Mouse (Mus musculus) adrenal gland, postnatal 25 days (tissue): ENCODE measurements around the gene Lrrc66. TPM values are rescaled to one million over a fixed set of nuclear protein-coding genes. Genes with fewer than 3 reads are reported as not detected.
A peak's percentile ranks its signal among the peaks of the same experiment; 100 is the strongest.

Source experiments
- DNase-seq: peaks from one replicate; pipeline ENCODE4 v3.0.0; 2021; ENCODE audit warnings: mixed read lengths
- long read RNA-seq: library from polyadenylated mRNA; stranded (forward); transcript quantifications from one replicate; pipeline ENCODE4 v2.0.0, GENCODE M21; 2021
- total RNA-seq: library from RNA; stranded (reverse); gene quantifications from 2 replicates; pipeline ENCODE4 v1.2.3, GENCODE M21; 2021

The Lrrc66 gene
- total RNA-seq = not detected in 2 replicates
- long read RNA-seq = 0 reads

- DNase-seq = no peak
Measured at GRCm38 (mm10) chr5:73632291-73632690, at the start of gene Lrrc66. TSS of gene Lrrc66 (minus strand) at chr5:73632526.

GRCm38 (mm10) chr5:73676626-73677025 lies 44.3 kb upstream of the Lrrc66 start:
- DNase-seq = no peak

- no peak for DNase-seq
Measured at GRCm38 (mm10) chr5:73675604-73676003, 43.3 kb upstream of the Lrrc66 start.

GRCm38 (mm10) chr5:73669386-73669785 lies 37.1 kb upstream of the Lrrc66 start:
- DNase-seq = no peak

GRCm38 (mm10) chr5:73667877-73668276 lies 35.6 kb upstream of the Lrrc66 start:
- DNase-seq = no peak

- DNase-seq = no peak
Measured at GRCm38 (mm10) chr5:73666695-73667094, 34.4 kb upstream of the Lrrc66 start.

GRCm38 (mm10) chr5:73651855-73652201 lies 19.5 kb upstream of the Lrrc66 start:
- DNase-seq = no peak

GRCm38 (mm10) chr5:73651061-73651854 lies 18.9 kb upstream of the Lrrc66 start, which contains the start of gene Spata18:
TSS of gene Spata18 (plus strand) at chr5:73651379.
- DNase-seq = peak; percentile 30

GRCm38 (mm10) chr5:73650365-73650964 lies 18.1 kb upstream of the Lrrc66 start:
- no peak for DNase-seq

- DNase-seq = peak; percentile 91
Measured at GRCm38 (mm10) chr5:73647261-73647900, 15.1 kb upstream of the Lrrc66 start, which contains the start of gene Sgcb. TSS of gene Sgcb (minus strand) at chr5:73647790.

- peak; percentile 15 for DNase-seq
Measured at GRCm38 (mm10) chr5:73642091-73642490, 9.8 kb upstream of the Lrrc66 start.

GRCm38 (mm10) chr5:73641058-73641457 lies 8.7 kb upstream of the Lrrc66 start:
- no peak for DNase-seq

- DNase-seq = no peak
Measured at GRCm38 (mm10) chr5:73637337-73638107, 5.2 kb upstream of the Lrrc66 start.

- DNase-seq = peak; percentile 80
Measured at GRCm38 (mm10) chr5:73633141-73633540, 815 bp upstream of the Lrrc66 start.

GRCm38 (mm10) chr5:73631001-73631558 lies 1.2 kb downstream of the Lrrc66 start:
- DNase-seq = no peak

GRCm38 (mm10) chr5:73630141-73630540 lies 2.2 kb downstream of the Lrrc66 start:
- no peak for DNase-seq

GRCm38 (mm10) chr5:73627991-73628390 lies 4.3 kb downstream of the Lrrc66 start:
- DNase-seq = no peak

GRCm38 (mm10) chr5:73627559-73627958 lies 4.8 kb downstream of the Lrrc66 start:
- DNase-seq = no peak

- no peak for DNase-seq
Measured at GRCm38 (mm10) chr5:73626842-73627241, 5.5 kb downstream of the Lrrc66 start.

GRCm38 (mm10) chr5:73625505-73625904 lies 6.8 kb downstream of the Lrrc66 start:
- DNase-seq = no peak

GRCm38 (mm10) chr5:73618969-73619368 lies 13.4 kb downstream of the Lrrc66 start:
- no peak for DNase-seq

- no peak for DNase-seq
Measured at GRCm38 (mm10) chr5:73615211-73615610, 17.1 kb downstream of the Lrrc66 start.
